Mouse (Mus musculus): ENCODE results near the gene Ttf2.
A peak's percentile ranks its signal among the peaks of the same experiment; 100 is the strongest.

The Ttf2 gene

DNA sequence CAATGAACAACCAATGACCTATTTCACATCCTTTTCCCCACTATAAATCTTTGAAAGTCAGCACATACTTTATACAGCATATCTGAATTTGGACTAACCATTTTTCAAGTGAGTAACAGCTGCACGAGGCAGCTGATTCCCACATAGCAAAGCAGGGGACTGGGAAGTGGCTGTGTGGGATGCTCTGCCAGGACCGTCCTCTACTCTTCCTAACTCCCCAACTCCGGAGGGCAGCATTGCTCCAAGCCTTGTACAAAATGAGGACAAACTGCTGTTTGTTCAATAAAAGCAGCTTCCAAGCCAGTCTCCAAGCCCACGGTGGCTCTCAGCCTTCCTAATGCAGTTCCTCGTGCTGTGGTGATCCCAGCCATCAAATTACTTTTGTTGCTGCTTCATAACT is 58.8 kb downstream of the Ttf2 start:
- no peak for DNase-seq

DNA sequence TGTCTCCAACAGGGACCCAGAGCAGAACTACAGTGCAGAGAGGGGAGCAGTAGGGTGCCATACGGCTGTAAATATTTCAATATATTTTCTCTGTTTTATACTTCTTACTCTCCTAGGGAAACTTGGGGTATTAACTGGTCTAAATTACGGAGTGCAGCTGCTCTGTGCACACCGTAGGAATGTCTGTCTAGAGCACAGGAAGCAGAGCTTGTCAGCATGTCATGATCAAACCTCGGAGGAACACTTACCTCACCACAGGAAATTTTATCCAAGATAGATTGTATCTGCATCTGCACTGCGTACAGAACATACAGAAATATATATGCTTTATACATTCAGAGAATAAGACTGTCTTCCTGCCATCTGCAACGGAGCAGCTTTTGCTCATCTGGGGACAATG is 60.9 kb downstream of the Ttf2 start:
- no peak for DNase-seq

DNA sequence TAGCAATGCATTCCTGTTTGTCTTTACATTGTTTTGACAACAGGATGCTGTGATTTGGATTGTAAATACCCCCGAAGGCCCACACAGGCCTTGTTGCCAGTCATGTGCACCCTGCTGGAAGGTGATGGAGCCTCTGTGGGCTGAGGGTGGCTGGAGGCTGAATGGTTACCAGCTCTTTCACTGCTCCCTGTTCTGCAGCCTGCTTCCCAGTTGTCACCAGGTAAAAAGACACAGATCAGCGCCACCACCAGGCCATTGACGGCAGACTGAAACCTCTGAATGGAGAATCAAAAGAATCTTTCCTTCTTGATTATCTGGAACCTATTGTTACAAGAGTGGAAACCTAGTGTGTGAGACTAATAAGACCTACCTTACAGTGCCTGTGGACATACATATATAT is 62.5 kb downstream of the Ttf2 start:
- DNase-seq = peak; percentile 66

DNA sequence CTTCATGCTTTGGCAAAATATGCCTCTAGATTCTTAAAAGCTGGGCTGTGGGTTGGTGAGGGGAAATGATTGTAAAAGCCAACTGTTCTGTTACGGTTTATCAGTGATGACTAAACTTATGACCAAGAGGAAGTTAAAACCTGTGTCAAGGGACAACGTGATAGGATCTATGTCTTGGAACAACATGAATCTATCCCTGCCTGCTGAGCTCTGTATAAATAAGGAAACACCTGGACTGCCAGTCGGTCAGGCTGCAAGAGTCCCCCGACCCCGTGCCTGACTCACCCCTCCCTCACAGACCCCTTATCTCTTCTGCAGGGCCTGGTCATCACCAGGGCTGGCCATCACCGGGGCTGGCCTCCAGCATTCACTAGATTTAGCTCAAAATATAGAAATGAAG is 63.3 kb downstream of the Ttf2 start:
- no peak for DNase-seq

DNA sequence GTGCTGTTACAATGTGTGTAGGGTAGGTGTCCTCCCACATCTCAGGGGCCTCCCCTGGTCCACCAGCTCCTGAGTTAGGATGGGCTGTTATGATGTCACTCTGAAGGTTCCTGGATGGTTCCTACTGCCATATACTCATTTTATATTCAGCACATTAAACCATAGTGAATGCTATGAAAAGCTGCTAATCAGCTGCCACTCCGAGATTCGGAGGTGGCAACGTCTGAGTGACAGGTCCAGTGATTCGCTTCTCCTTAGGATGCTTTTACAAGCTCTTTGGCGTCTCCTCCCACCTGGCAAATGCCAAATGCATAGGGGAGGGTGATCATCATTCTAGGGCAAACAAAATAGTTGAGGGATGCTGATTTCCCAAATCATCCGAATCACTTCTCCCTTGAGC is 74.0 kb downstream of the Ttf2 start:
- no peak for DNase-seq

DNA sequence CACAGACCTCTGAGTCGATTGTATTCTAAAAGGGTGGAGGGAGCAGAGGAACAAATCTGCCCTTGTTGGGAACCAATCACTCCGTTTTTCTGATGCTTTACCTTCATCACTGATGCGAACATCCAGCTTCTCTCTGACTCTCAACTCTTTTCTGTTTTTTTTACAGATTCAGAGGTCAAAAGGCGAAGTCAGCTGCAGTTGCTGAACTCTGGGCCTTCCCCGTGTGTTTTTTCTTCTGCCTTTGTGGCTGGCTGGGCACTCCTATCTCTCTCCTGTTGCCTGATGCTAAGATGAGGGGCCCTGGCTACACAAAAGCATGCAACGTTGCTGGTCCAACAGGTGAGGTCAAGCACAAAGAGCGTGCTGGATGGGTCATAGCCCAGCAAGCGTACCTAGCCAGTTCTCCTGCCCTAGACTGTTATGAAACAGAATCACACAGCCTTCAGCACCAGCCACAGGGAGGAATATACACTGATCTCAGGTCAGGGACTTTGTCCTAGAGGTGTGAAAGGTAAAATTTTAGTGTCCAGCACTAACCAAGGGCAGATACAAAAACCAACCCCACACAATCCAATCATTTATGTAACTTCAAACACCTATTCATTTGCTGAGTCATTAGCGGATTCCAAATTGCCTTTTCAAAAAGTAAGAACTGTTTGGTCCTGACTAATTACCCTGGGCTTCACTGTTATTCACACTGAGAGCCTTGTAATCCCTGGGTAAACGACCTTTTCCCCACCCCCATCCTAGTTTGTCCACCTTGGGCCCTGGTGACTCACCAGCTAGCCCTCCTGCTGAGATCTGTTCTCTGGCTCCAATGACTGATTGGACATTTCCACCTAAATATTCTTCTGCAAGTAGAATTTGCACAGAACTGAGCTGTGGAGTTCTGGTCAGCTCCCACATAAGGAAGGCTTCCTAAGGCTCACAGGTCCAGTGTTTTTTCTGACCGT is 76.8 kb downstream of the Ttf2 start:
- DNase-seq = no peak

DNA sequence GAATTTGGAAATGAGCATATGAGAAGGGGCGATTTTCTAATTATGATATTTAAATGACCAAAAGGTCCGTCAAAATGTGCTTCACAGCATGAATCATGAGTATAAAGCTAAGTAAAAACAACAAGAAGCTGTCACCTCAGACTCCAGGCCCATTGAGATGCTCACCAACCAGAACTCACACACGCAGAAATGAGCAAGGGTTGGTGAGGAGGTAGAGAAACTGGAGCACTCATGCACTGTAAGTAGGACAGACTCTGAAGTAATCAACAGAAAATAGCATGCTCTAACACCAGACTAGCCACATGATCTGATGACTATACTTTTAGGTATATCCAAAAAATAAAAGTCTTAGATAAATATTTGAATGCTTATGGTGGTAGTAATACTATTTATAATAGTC is 79.1 kb downstream of the Ttf2 start:
- no peak for DNase-seq

DNA sequence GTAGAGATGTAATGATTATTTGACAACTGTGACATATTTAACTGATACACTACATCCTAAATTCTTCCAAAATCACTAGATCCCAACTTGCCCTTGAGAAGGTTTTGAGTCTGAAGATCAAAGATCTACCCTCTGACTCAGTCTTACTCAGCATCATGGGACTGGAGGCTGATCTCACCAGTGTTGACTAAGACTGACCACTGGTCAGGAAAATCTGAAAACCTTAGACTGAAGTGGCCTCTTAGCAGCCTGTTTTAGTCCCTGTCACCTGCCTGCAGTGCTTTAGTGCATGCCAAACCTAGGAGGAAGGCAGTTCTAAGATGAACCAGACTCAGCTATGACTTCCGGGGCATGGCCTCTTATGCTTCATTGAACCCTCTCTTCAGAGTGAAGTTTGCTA is 80.2 kb downstream of the Ttf2 start:
- no peak for DNase-seq
